Mouse (Mus musculus) cerebellum, adult 2 months (tissue): ENCODE data around the gene Nat14. TPM values are rescaled to one million over a fixed set of nuclear protein-coding genes. Genes with fewer than 3 reads are reported as not detected.

Source experiments
- DNase-seq, 2 experiments: peaks; one replicate each; pipeline ENCODE4 v3.0.0; 2021
- H3K27ac ChIP-seq: fragments of 200-500 bp; 2 replicates; pipeline ENCODE4 v1.5.1; 2012; ENCODE audit warnings: low read length, control low read depth, inconsistent platforms; ENCODE audit not compliant: insufficient read depth
- H3K27me3 ChIP-seq: fragments of 200-500 bp; 2 replicates; pipeline ENCODE4 v1.6.1; 2012; ENCODE audit warnings: inconsistent platforms, mild to moderate bottlenecking, low read length, moderate library complexity; ENCODE audit not compliant: control insufficient read depth, insufficient read depth
- H3K4me1 ChIP-seq: fragments of 200-500 bp; 2 replicates; pipeline ENCODE4 v1.6.1; 2011; ENCODE audit warnings: low read length; ENCODE audit not compliant: control insufficient read depth, insufficient read depth
- H3K4me3 ChIP-seq: fragments of 200-500 bp; replicated peaks from 2 replicates; pipeline ENCODE3; 2011; ENCODE audit warnings: mild to moderate bottlenecking, low read depth, low read length, control low read depth; ENCODE audit not compliant: insufficient read depth
- CTCF ChIP-seq: fragments of 200-500 bp; IDR thresholded peaks from 2 replicates; pipeline ENCODE4 v1.5.1; 2011; ENCODE audit warnings: low read depth, mild to moderate bottlenecking, control low read depth, low read length, moderate library complexity, borderline replicate concordance; ENCODE audit not compliant: insufficient read depth
- POLR2A ChIP-seq: fragments of 200-500 bp; IDR thresholded peaks from 2 replicates; pipeline ENCODE4 v1.6.1; 2011; ENCODE audit warnings: low read length, control low read depth, borderline replicate concordance; ENCODE audit not compliant: insufficient read depth
- WGBS: fragments of 180-500 bp; shearing (Covaris S2); methylation state at CpG from one replicate; pipeline ENCODE4 v1.1.7; 2018; 5-methylcytosine and 5-hydroxymethylcytosine counted together
- polyA plus RNA-seq: library from polyadenylated mRNA; depleted of rRNA; stranded (reverse); fragments of >200 nt; gene quantifications from 2 replicates; pipeline ENCODE4 v1.2.3, GENCODE M21; 2012

Nat14 gene
- polyA plus RNA-seq, 1 experiment: 37.5 TPM

GRCm38 (mm10) chr7:4912248-4912647, 9.6 kb upstream of the Nat14 start:
- TF ChIP-seq POLR2A (no peak), CTCF (no peak)
- H3K4me1 ChIP-seq: peaks cover 4% of the 10 kb centered on the region; the same call in 1 of the 2 replicates

GRCm38 (mm10) chr7:4915007-4915665, 6.7 kb upstream of the Nat14 start, which contains the start of gene Zfp628:
Gene Zfp628, plus strand, starts transcription at chr7:4915217.
- TF ChIP-seq CTCF (no peak), POLR2A (peak; percentile 94)
- Histone ChIP-seq H3K27ac (peak within 1 kb of the TSS; percentile 85), H3K4me3 (peak within 1 kb of the TSS; percentile 97), H3K27me3 (no peaks in the 10 kb centered on the region), H3K4me1 (peaks cover 7% of the 10 kb centered on the region)
- peak; percentile 94 to 97 for DNase-seq
- 0% methylated on average over 48 of the region's 56 CpGs for WGBS

More at GRCm38 (mm10) chr7:4912248-4912647, 9.6 kb upstream of the Nat14 start:
- H3K27me3 ChIP-seq: no peaks in the 10 kb centered on the region
- no peak for DNase-seq
- no peak overlapping the region for H3K27ac ChIP-seq
- 60% methylated on average over 5 of the region's 5 CpGs for WGBS
- no peak overlapping the region for H3K4me3 ChIP-seq

GRCm38 (mm10) chr7:4915669-4916416, 6.0 kb upstream of the Nat14 start:
- H3K27me3 ChIP-seq: no peaks in the 10 kb centered on the region
- TF ChIP-seq POLR2A (no peak), CTCF (no peak)
- 12% methylated on average over 14 of the region's 14 CpGs for WGBS
- peak overlapping the region; percentile 97 for H3K4me3 ChIP-seq
- peak; percentile 65 to 69 for DNase-seq
- peak overlapping the region; percentile 31 for H3K27ac ChIP-seq
- peaks cover 7% of the 10 kb centered on the region for H3K4me1 ChIP-seq

GRCm38 (mm10) chr7:4917494-4917893, 4.3 kb upstream of the Nat14 start:
- TF ChIP-seq POLR2A (no peak), CTCF (no peak)
- Histone ChIP-seq H3K4me1 (peaks cover 7% of the 10 kb centered on the region), H3K27me3 (no peaks in the 10 kb centered on the region), H3K4me3 (no peak overlapping the region), H3K27ac (no peak overlapping the region)
- 79% methylated on average over 2 of the region's 2 CpGs for WGBS
- DNase-seq: no peak

DNA sequence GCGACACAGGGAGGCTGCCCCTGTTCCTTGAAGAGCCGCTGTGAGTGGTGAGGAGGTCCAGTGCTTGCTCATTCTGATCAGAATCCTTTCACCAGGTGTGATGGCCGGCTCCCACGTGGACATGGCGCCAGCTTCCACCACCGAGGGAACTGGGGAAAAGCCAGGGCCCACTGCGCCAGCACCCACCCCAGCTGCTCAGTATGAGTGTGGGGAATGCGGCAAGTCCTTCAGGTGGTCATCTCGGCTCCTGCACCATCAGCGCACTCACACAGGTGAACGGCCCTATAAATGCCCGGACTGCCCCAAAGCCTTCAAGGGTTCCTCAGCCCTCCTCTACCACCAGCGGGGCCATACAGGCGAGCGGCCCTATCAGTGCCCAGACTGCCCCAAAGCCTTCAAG, 3.1 kb upstream of the Nat14 start:
- no peak overlapping the region for H3K4me3 ChIP-seq
- H3K27me3 ChIP-seq: no peaks in the 10 kb centered on the region
- no peak for DNase-seq
- H3K27ac ChIP-seq: no peak overlapping the region
- H3K4me1 ChIP-seq: peaks cover 7% of the 10 kb centered on the region
- WGBS: 86% methylated on average over 15 of the region's 15 CpGs
- TF ChIP-seq POLR2A: no peak
- no peak for TF ChIP-seq CTCF

GRCm38 (mm10) chr7:4919096-4919495, 2.7 kb upstream of the Nat14 start:
- no peak for DNase-seq
- H3K4me3 ChIP-seq: no peak overlapping the region
- TF ChIP-seq POLR2A (no peak), CTCF (no peak)
- no peaks in the 10 kb centered on the region for H3K27me3 ChIP-seq
- no peak overlapping the region for H3K27ac ChIP-seq
- H3K4me1 ChIP-seq: peaks cover 7% of the 10 kb centered on the region
- 88% methylated on average over 20 of the region's 21 CpGs for WGBS

DNA sequence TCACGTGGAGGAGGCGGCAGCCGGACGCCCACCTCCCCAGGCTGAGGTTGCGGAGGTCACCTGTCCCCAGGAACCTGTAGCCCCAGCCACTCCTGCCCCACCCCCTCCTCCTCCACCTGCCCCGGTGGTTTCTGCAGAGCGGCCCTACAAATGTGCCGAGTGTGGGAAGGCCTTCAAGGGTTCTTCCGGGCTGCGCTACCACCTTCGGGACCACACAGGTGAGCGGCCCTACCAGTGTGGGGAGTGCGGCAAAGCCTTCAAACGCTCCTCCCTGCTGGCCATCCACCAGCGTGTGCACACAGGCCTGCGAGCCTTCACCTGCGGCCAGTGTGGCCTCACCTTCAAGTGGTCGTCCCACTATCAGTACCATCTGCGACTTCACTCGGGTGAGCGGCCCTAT, 1.9 kb upstream of the Nat14 start:
- H3K4me3 ChIP-seq: no peak overlapping the region
- no peak overlapping the region for H3K27ac ChIP-seq
- DNase-seq: no peak
- WGBS: 91% methylated on average over 21 of the region's 21 CpGs
- no peak for TF ChIP-seq CTCF
- no peak for TF ChIP-seq POLR2A
- peaks cover 7% of the 10 kb centered on the region for H3K4me1 ChIP-seq
- H3K27me3 ChIP-seq: no peaks in the 10 kb centered on the region

DNA sequence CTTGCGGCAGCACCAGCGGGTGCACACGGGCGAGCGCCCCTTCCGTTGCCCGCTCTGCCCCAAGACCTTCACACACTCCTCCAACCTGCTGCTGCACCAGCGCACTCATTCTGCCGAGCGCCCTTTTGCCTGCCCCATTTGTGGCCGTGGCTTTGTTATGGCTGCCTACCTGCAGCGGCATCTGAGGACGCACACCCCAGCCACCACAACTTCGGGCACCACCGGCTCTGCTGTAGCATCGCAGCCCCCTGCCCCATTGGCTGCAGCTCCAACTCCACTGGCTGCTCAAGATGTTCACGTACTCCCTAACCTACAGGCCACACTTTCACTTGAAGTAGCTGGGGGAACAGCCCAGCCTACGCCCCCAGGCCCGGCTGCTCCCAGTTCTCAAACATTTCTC, 1.3 kb upstream of the Nat14 start:
- no peak overlapping the region for H3K4me3 ChIP-seq
- no peak overlapping the region for H3K27ac ChIP-seq
- no peaks in the 10 kb centered on the region for H3K27me3 ChIP-seq
- H3K4me1 ChIP-seq: peaks cover 7% of the 10 kb centered on the region
- TF ChIP-seq POLR2A: no peak
- no peak for TF ChIP-seq CTCF
- no peak for DNase-seq
- 86% methylated on average over 19 of the region's 19 CpGs for WGBS
